15 mouse cellular contexts compared by ENCODE assay signal in the genomic region with DNA sequence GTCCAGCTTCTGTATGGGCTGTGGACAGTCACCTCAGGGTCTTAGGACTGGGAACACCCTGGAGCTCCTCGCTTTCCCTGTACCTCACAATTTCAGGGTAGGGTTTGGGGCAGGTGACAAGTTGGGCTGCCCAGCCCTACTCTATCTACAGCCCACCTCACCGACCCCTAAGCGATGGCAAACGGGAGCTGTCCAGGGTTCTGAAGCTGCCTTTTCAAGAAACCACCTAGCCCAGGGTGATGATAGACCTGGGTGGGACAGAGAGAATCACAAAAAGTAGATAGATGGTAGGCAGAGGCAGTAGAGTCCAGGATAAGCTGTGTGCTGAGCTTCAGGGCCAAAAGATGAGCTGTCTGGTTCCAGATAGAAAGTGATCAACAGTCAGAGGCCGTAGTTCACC.
A peak's percentile ranks its signal among the peaks of the same experiment; 100 is the strongest.
DNase-seq lines count a peak whose midpoint lies in the region; ATAC-seq and TF ChIP-seq lines count a peak whose summit lies in the region.
"Had no signal": no experiment of that assay in that cellular context is flagged by ENCODE, and none has a peak within 500 bp of the region (broad histone marks: within the 10 kb centered on the region; RNA-seq: fewer than 3 reads in every experiment).

No protein-coding gene starts in this region.

- WGBS in liver, embryonic 11.5 days = 47% methylated on average over 5 of the region's 5 CpGs

- no peak overlapping the region for H3ac ChIP-seq in myocyte (ENCODE audit: control insufficient read depth, insufficient read length)

- H3K4me3 ChIP-seq in liver, embryonic 11.5 days (ENCODE audit: low read depth, low read length) = no peak overlapping the region
- no peak overlapping the region for H3K4me3 ChIP-seq in myocyte
- H3K4me3 ChIP-seq: erythroblast, embryonic 14.5 days; liver, embryonic 13.5 days had no signal

- H3K36me3 ChIP-seq in liver, embryonic 11.5 days (ENCODE audit: control insufficient read depth, insufficient read depth, low read length) = no peaks in the 10 kb centered on the region
- no peaks in the 10 kb centered on the region for H3K36me3 ChIP-seq in myocyte (ENCODE audit: control insufficient read depth, insufficient read depth)
- H3K36me3 ChIP-seq: liver, embryonic 13.5 days had no signal

- ATAC-seq in liver, embryonic 11.5 days (replicated peaks; ENCODE audit: low FRiP score) = no peak
- ATAC-seq: hindbrain, postnatal 0 days; midbrain, embryonic 16.5 days had no signal

- peak; percentile 2 for DNase-seq in adrenal gland, postnatal 10 days
- no peak for DNase-seq in adrenal gland, postnatal 36 days
- peak; percentile 12 for DNase-seq in liver
- no peak for DNase-seq in liver, embryonic 11.5 days (ENCODE audit: low spot score)
- DNase-seq in embryo, embryonic 9.5 days (ENCODE audit: extremely low spot score) = peak; percentile 17
- no peak for DNase-seq in right cerebral cortex, adult 2 months (ENCODE audit: low spot score in 2 of 2)
- no peak for DNase-seq in left cerebral cortex, adult 11 months (ENCODE audit: low spot score)
- DNase-seq: cerebellum, postnatal 36 days; liver, embryonic 13.5 days; right cerebral cortex, adult 18-20 months; thymus, postnatal 36 days had no signal

- no peak overlapping the region for H3K27ac ChIP-seq in liver, embryonic 11.5 days (ENCODE audit: low read depth, low read length)
- H3K27ac ChIP-seq: hindbrain, postnatal 0 days; liver, embryonic 13.5 days had no signal

- H3K9me3 ChIP-seq in liver, embryonic 11.5 days (ENCODE audit: control insufficient read depth, low read length) = no peaks in the 10 kb centered on the region

- no peaks in the 10 kb centered on the region for H3K27me3 ChIP-seq in liver, embryonic 11.5 days (replicated peaks; ENCODE audit: control insufficient read depth, insufficient read depth, low read length)
- H3K27me3 ChIP-seq in myocyte (ENCODE audit: control insufficient read depth, insufficient read depth, insufficient read length) = no peaks in the 10 kb centered on the region
- H3K27me3 ChIP-seq: liver, embryonic 13.5 days had no signal

- no peaks in the 10 kb centered on the region for H3K79me2 ChIP-seq in myocyte (ENCODE audit: control insufficient read depth, insufficient read depth)

- no peak overlapping the region for H3K4me2 ChIP-seq in liver, embryonic 11.5 days
- no peak overlapping the region for H3K4me2 ChIP-seq in myocyte (ENCODE audit: low read depth)
- H3K4me2 ChIP-seq: liver, embryonic 13.5 days had no signal

- H3K9ac ChIP-seq in liver, embryonic 11.5 days (ENCODE audit: low read depth, low read length) = no peak overlapping the region
- H3K9ac ChIP-seq: liver, embryonic 13.5 days had no signal

- no peak for TF ChIP-seq POLR2A in myocyte (IDR thresholded peaks at IDR 0.05; ENCODE audit: insufficient read length, low read depth)

- H3K4me1 ChIP-seq in liver, embryonic 11.5 days (replicated peaks; ENCODE audit: control insufficient read depth, insufficient read depth, low read length) = no peaks in the 10 kb centered on the region
- H3K4me1 ChIP-seq: liver, embryonic 13.5 days had no signal

TF ChIP-seq in myocyte, 11 proteins besides CTCF, POLR2A, EP300 and RAD21:
- TF ChIP-seq REST (IDR thresholded peaks at IDR 0.05; ENCODE audit: insufficient read depth, insufficient read length) (peak; percentile 27), MAX (IDR thresholded peaks at IDR 0.05; ENCODE audit: low read depth) (no peak)

Comparison
In these comparisons a context has a peak if more than half of its experiments do, and no peak if none do; other contexts are left out.
1. DNase-seq: peak in adrenal gland, postnatal 10 days (single experiment), liver (single experiment) and embryo, embryonic 9.5 days (single experiment); none in adrenal gland, postnatal 36 days (0 of 2), liver, embryonic 11.5 days (single experiment), right cerebral cortex, adult 2 months (0 of 2) and left cerebral cortex, adult 11 months (single experiment).